Mouse (Mus musculus) megakaryocyte, embryonic 14.5 days (primary cell): ENCODE measurements around the gene Pkmyt1.

Source experiments
- FLI1 ChIP-seq: IDR thresholded peaks from 2 replicates; pipeline ENCODE4 v1.6.1; 2012; ENCODE audit warnings: low read length, inconsistent platforms, mixed read lengths
- GATA1 ChIP-seq: IDR thresholded peaks from 3 replicates; pipeline ENCODE4 v1.6.1; 2012; ENCODE audit warnings: mixed read lengths, low read length, inconsistent platforms, borderline replicate concordance

DNA sequence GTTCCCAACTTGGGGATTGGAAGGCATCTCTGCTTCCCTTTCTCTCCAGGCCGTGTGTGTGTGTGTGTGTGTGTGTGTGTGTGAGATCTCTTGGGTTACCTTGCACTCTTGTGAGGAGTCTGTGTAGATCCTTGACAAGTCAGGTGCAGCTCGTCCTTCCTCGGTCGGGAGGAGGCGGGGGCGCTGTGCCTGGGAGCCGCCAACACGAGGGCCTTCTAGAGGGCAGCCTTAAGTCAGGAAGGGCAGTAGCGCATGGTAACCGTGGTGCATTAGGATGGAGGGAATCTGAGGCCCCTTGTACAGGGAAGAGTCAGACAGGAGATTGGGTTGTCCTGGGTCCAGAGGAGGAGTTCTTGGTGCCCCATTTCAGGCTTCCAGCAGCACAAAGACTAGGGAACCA is 50.1 kb downstream of the Pkmyt1 start:
- TF ChIP-seq GATA1 = no peak
- no peak for TF ChIP-seq FLI1
